Mouse (Mus musculus): Measurements from ENCODE around the gene Izumo3. TPM values are rescaled to one million over a fixed set of nuclear protein-coding genes. Genes with fewer than 3 reads are reported as not detected.
"Not testable (repeated sequence)": the region's sequence is repeated elsewhere in the genome, so short reads cannot be mapped to it uniquely, and the experiment has no call there.

Izumo3 gene
- not detected for total RNA-seq (2022)

GRCm38 (mm10) chr4:92147134-92147533 lies at the start of gene Izumo3:
TSS of gene Izumo3 (minus strand) at chr4:92147234.
- DNase-seq (ENCODE audit: low spot score in 2 of 2) = no peak

GRCm38 (mm10) chr4:92191649-92192048 lies 44.6 kb upstream of the Izumo3 start, which contains the start of gene Gm12666:
TSS of gene Gm12666 (minus strand) at chr4:92191749.
- DNase-seq (ENCODE audit: low spot score in 2 of 2) = not testable (repeated sequence)

GRCm38 (mm10) chr4:92152646-92153045 lies 5.6 kb upstream of the Izumo3 start:
- DNase-seq (ENCODE audit: low spot score in 2 of 2) = no peak

- no peak for DNase-seq (ENCODE audit: low spot score in 2 of 2)
Observed at GRCm38 (mm10) chr4:92111390-92111988, 35.5 kb downstream of the Izumo3 start.

- DNase-seq (ENCODE audit: low spot score in 2 of 2) = no peak
Observed at GRCm38 (mm10) chr4:92097386-92097785, 49.6 kb downstream of the Izumo3 start.

- DNase-seq (ENCODE audit: low spot score in 2 of 2) = no peak
Observed at GRCm38 (mm10) chr4:92095951-92096350, 51.1 kb downstream of the Izumo3 start.

Other genes starting within 250 kb of the Izumo3 start
- gene Gm12666, start 44.5 kb upstream of the Izumo3 start, total RNA-seq (2022) = 1 to 10 TPM in 3 of 4 experiments, under 1 TPM in 1; 0.76 to 2.2 (median 1.8) TPM